In genomic region chr4:41711705-41712375, GRCm38 (mm10) we compare ENCODE assay signal across 8 mouse cellular contexts. TPM values are rescaled to one million over a fixed set of nuclear protein-coding genes. Genes with fewer than 3 reads are reported as not detected.
DNase-seq lines count a peak whose midpoint lies in the region; ATAC-seq and TF ChIP-seq lines count a peak whose summit lies in the region.

No protein-coding gene starts in this region.

- DNase-seq in lung, adult 2 months = no peak
- DNase-seq in limb, embryonic 10.5 days (ENCODE audit: low spot score) = no peak
- DNase-seq in frontal cortex, postnatal 36 days (ENCODE audit: low spot score in 2 of 2) = no peak
- DNase-seq in left cerebral cortex, adult 11 months (ENCODE audit: low spot score) = no peak
- no peak for DNase-seq in ovary, adult 18-20 months (ENCODE audit: low spot score)

- ATAC-seq in lung, embryonic 15.5 days (ENCODE audit: borderline replicate concordance, extremely low read depth, low FRiP score, low TSS enrichment) = no peak
- no peak for ATAC-seq in embryonic facial prominence, embryonic 12.5 days (ENCODE audit: insufficient number of reproducible peaks, insufficient read depth, low FRiP score, low TSS enrichment)
- ATAC-seq in stomach, embryonic 14.5 days (ENCODE audit: insufficient number of reproducible peaks, insufficient read depth, low FRiP score, low read depth) = no peak

- H3K4me1 ChIP-seq in lung, embryonic 15.5 days = peaks cover 30% of the 10 kb centered on the region
- peaks cover 7% of the 10 kb centered on the region for H3K4me1 ChIP-seq in lung, adult 2 months (ENCODE audit: control insufficient read depth, insufficient read depth, low read length)
- H3K4me1 ChIP-seq in embryonic facial prominence, embryonic 12.5 days = peaks cover 43% of the 10 kb centered on the region
- H3K4me1 ChIP-seq in limb, embryonic 10.5 days = peaks cover 58% of the 10 kb centered on the region
- H3K4me1 ChIP-seq in stomach, embryonic 14.5 days (ENCODE audit: control insufficient read depth, insufficient read depth, low read length) = peaks cover 13% of the 10 kb centered on the region

- H3K4me3 ChIP-seq in lung, embryonic 15.5 days = peak overlapping the region; percentile 88
- no peak overlapping the region for H3K4me3 ChIP-seq in lung, adult 2 months (replicated peaks; ENCODE audit: extremely low read depth, low read depth, low read length)
- H3K4me3 ChIP-seq in embryonic facial prominence, embryonic 12.5 days = peak overlapping the region; percentile 82
- H3K4me3 ChIP-seq in limb, embryonic 10.5 days = peak overlapping the region; percentile 79
- peak overlapping the region; percentile 80 for H3K4me3 ChIP-seq in stomach, embryonic 14.5 days (ENCODE audit: low read depth, low read length)

- no peak overlapping the region; the same call in 1 of the 2 replicates for H3K27ac ChIP-seq in lung, embryonic 15.5 days
- H3K27ac ChIP-seq in embryonic facial prominence, embryonic 12.5 days = peak overlapping the region; percentile 46; the same call in 1 of the 2 replicates
- H3K27ac ChIP-seq in limb, embryonic 10.5 days = peak overlapping the region; percentile 95; the same call in 1 of the 2 replicates
- no peak overlapping the region for H3K27ac ChIP-seq in stomach, embryonic 14.5 days (ENCODE audit: low read length)

- no peaks in the 10 kb centered on the region for H3K27me3 ChIP-seq in lung, embryonic 15.5 days
- no peaks in the 10 kb centered on the region for H3K27me3 ChIP-seq in embryonic facial prominence, embryonic 12.5 days
- H3K27me3 ChIP-seq in limb, embryonic 10.5 days (ENCODE audit: low read depth, poor library complexity, severe bottlenecking) = peaks cover 15% of the 10 kb centered on the region; the same call in 1 of the 2 replicates
- no peaks in the 10 kb centered on the region for H3K27me3 ChIP-seq in stomach, embryonic 14.5 days (ENCODE audit: control insufficient read depth, insufficient read depth, low read length)

- no peaks in the 10 kb centered on the region for H3K9me3 ChIP-seq in lung, embryonic 15.5 days
- H3K9me3 ChIP-seq in embryonic facial prominence, embryonic 12.5 days = no peaks in the 10 kb centered on the region
- H3K9me3 ChIP-seq in limb, embryonic 10.5 days (replicated peaks) = no peaks in the 10 kb centered on the region
- no peaks in the 10 kb centered on the region for H3K9me3 ChIP-seq in stomach, embryonic 14.5 days (ENCODE audit: control insufficient read depth, low read depth, low read length)

- TF ChIP-seq CTCF in lung, adult 2 months (IDR thresholded peaks at IDR 0.05; ENCODE audit: insufficient read depth, low read length) = no peak

- TF ChIP-seq POLR2A in lung, adult 2 months (IDR thresholded peaks at IDR 0.05; ENCODE audit: borderline replicate concordance, extremely low read depth, low read depth, low read length) = no peak

- H3K36me3 ChIP-seq in lung, embryonic 15.5 days = peaks cover 5% of the 10 kb centered on the region; the same call in 1 of the 2 replicates
- peaks cover 24% of the 10 kb centered on the region for H3K36me3 ChIP-seq in embryonic facial prominence, embryonic 12.5 days
- peaks cover 33% of the 10 kb centered on the region for H3K36me3 ChIP-seq in limb, embryonic 10.5 days
- H3K36me3 ChIP-seq in stomach, embryonic 14.5 days (ENCODE audit: control insufficient read depth, insufficient read depth, low read length) = peaks cover 15% of the 10 kb centered on the region; the same call in 1 of the 2 replicates

- H3K4me2 ChIP-seq in lung, embryonic 15.5 days = peak overlapping the region; percentile 95
- H3K4me2 ChIP-seq in embryonic facial prominence, embryonic 12.5 days (replicated peaks) = peak overlapping the region; percentile 83
- peak overlapping the region; percentile 91 for H3K4me2 ChIP-seq in stomach, embryonic 14.5 days (replicated peaks; ENCODE audit: low read depth, low read length)

- H3K9ac ChIP-seq in lung, embryonic 15.5 days = peak overlapping the region; percentile 97
- H3K9ac ChIP-seq in embryonic facial prominence, embryonic 12.5 days = peak overlapping the region; percentile 91
- H3K9ac ChIP-seq in stomach, embryonic 14.5 days (replicated peaks; ENCODE audit: low read depth, low read length) = peak overlapping the region; percentile 86; the same call in 1 of the 2 replicates

- 64% methylated on average over 16 of the region's 16 CpGs for WGBS in lung, embryonic 15.5 days
- 65% methylated on average over 16 of the region's 16 CpGs for WGBS in lung, adult 2 months
- 79% methylated on average over 16 of the region's 16 CpGs for WGBS in embryonic facial prominence, embryonic 12.5 days
- 83% methylated on average over 16 of the region's 16 CpGs for WGBS in limb, embryonic 10.5 days
- 74% methylated on average over 16 of the region's 16 CpGs for WGBS in stomach, embryonic 14.5 days

RNA-seq across cellular contexts. Expression of gene Rpp25l, which starts 1.5 kb away (rescaled TPM):
- polyA plus RNA-seq in lung, embryonic 15.5 days (2015; fragmentation: Nextera tagmentation; extraction: Ambion mirVana) = 80.4 and 89.8 TPM in 2 replicates
- 42.8 and 44.3 TPM in 2 replicates for polyA plus RNA-seq in lung, adult 2 months (2012; rRNA removed)
- 84.9 and 87.8 TPM in 2 replicates for polyA plus RNA-seq in embryonic facial prominence, embryonic 12.5 days (2016; fragmentation: Nextera tagmentation; extraction: Ambion mirVana)
- 93.6 and 101 TPM in 2 replicates for polyA plus RNA-seq in limb, embryonic 10.5 days (2016; fragmentation: Nextera tagmentation; extraction: Ambion mirVana)
- 65.3 and 71.5 TPM in 2 replicates for polyA plus RNA-seq in stomach, embryonic 14.5 days (2014; fragmentation: Nextera tagmentation; extraction: Ambion mirVana)

RNA-seq across cellular contexts. Expression of gene Dctn3, which starts 11.1 kb away (rescaled TPM):
- polyA plus RNA-seq in lung, embryonic 15.5 days (2015; fragmentation: Nextera tagmentation; extraction: Ambion mirVana) = 133 and 136 TPM in 2 replicates
- 44.3 and 45.0 TPM in 2 replicates for polyA plus RNA-seq in lung, adult 2 months (2012; rRNA removed)
- 117 and 122 TPM in 2 replicates for polyA plus RNA-seq in embryonic facial prominence, embryonic 12.5 days (2016; fragmentation: Nextera tagmentation; extraction: Ambion mirVana)
- 118 and 123 TPM in 2 replicates for polyA plus RNA-seq in limb, embryonic 10.5 days (2016; fragmentation: Nextera tagmentation; extraction: Ambion mirVana)
- 121 and 126 TPM in 2 replicates for polyA plus RNA-seq in stomach, embryonic 14.5 days (2014; fragmentation: Nextera tagmentation; extraction: Ambion mirVana)

RNA-seq across cellular contexts. Expression of gene Il11ra1, which starts 12.1 kb away (rescaled TPM):
- 131 and 136 TPM in 2 replicates for polyA plus RNA-seq in lung, embryonic 15.5 days (2015; fragmentation: Nextera tagmentation; extraction: Ambion mirVana)
- 107 and 109 TPM in 2 replicates for polyA plus RNA-seq in lung, adult 2 months (2012; rRNA removed)
- 337 and 358 TPM in 2 replicates for polyA plus RNA-seq in embryonic facial prominence, embryonic 12.5 days (2016; fragmentation: Nextera tagmentation; extraction: Ambion mirVana)
- polyA plus RNA-seq in limb, embryonic 10.5 days (2016; fragmentation: Nextera tagmentation; extraction: Ambion mirVana) = 202 and 253 TPM in 2 replicates
- polyA plus RNA-seq in stomach, embryonic 14.5 days (2014; fragmentation: Nextera tagmentation; extraction: Ambion mirVana) = 162 TPM in 2 replicates

RNA-seq across cellular contexts. Expression of gene Cntfr, which starts 15.0 kb away (rescaled TPM):
- polyA plus RNA-seq in lung, embryonic 15.5 days (2015; fragmentation: Nextera tagmentation; extraction: Ambion mirVana) = 7.8 TPM in 2 replicates
- polyA plus RNA-seq in lung, adult 2 months (2012; rRNA removed) = 10.5 and 14.0 TPM in 2 replicates
- polyA plus RNA-seq in embryonic facial prominence, embryonic 12.5 days (2016; fragmentation: Nextera tagmentation; extraction: Ambion mirVana) = 13.6 and 14.9 TPM in 2 replicates
- 6.1 and 7.8 TPM in 2 replicates for polyA plus RNA-seq in limb, embryonic 10.5 days (2016; fragmentation: Nextera tagmentation; extraction: Ambion mirVana)
- 9.3 and 11.3 TPM in 2 replicates for polyA plus RNA-seq in stomach, embryonic 14.5 days (2014; fragmentation: Nextera tagmentation; extraction: Ambion mirVana)

RNA-seq across cellular contexts. Expression of gene Arid3c, which starts 19.1 kb away (rescaled TPM):
- polyA plus RNA-seq in lung, embryonic 15.5 days (2015; fragmentation: Nextera tagmentation; extraction: Ambion mirVana) = not detected in 2 replicates
- polyA plus RNA-seq in lung, adult 2 months (2012; rRNA removed) = not detected in 2 replicates
- 0.18 TPM in 1 of 2 replicates, not detected in the other for polyA plus RNA-seq in embryonic facial prominence, embryonic 12.5 days (2016; fragmentation: Nextera tagmentation; extraction: Ambion mirVana)
- not detected in 2 replicates for polyA plus RNA-seq in limb, embryonic 10.5 days (2016; fragmentation: Nextera tagmentation; extraction: Ambion mirVana)
- not detected in 2 replicates for polyA plus RNA-seq in stomach, embryonic 14.5 days (2014; fragmentation: Nextera tagmentation; extraction: Ambion mirVana)

Comparison
In these comparisons a context has a peak if more than half of its experiments do, and no peak if none do; other contexts are left out.
1. H3K27ac ChIP-seq: peak in embryonic facial prominence, embryonic 12.5 days (single experiment) and limb, embryonic 10.5 days (single experiment); none in lung, embryonic 15.5 days (single experiment) and stomach, embryonic 14.5 days (single experiment).
2. Peak in every context shown above with its lines, with median percentiles within 50 percentile points of each other: H3K4me2 ChIP-seq and H3K9ac ChIP-seq.